Mouse (Mus musculus) MEL (cell line): ENCODE measurements around the gene Gadd45a.

ENCODE experiments used
- CTCF ChIP-seq, 3 experiments: IDR thresholded peaks in 2 of 3; conservative IDR thresholded peaks in 1 of 3; 2 replicates each; pipeline ENCODE4 v1.5.1; 2011 to 2012; ENCODE audit warnings: low read length in 3 of 3, low read depth in 2 of 3, mild to moderate bottlenecking in 2 of 3, improper control_type of control experiment in 1 of 3, inconsistent platforms in 1 of 3, mixed read lengths in 1 of 3, moderate library complexity in 1 of 3; ENCODE audit not compliant: control insufficient read depth in 1 of 3, insufficient read depth in 1 of 3, poor library complexity in 1 of 3, severe bottlenecking in 1 of 3
- GATA1 ChIP-seq: IDR thresholded peaks from 2 replicates; pipeline ENCODE4 v1.6.1; 2011; ENCODE audit warnings: low read depth, low read length, improper control_type of control experiment
- HCFC1 ChIP-seq: IDR thresholded peaks from 2 replicates; pipeline ENCODE4 v1.6.1; 2012; ENCODE audit warnings: low read depth, mild to moderate bottlenecking, inconsistent platforms, low read length, improper control_type of control experiment, moderate library complexity
- MEF2A ChIP-seq: IDR thresholded peaks from 2 replicates; pipeline ENCODE4 v1.6.1; 2014; ENCODE audit warnings: low read depth, mild to moderate bottlenecking, inconsistent platforms, low read length, improper control_type of control experiment; ENCODE audit not compliant: poor library complexity, insufficient replicate concordance, severe bottlenecking; ENCODE audit errors: extremely low read depth
- POLR2A ChIP-seq, 2 experiments: IDR thresholded peaks; 2 replicates each; pipeline ENCODE4 v1.6.1; 2011 to 2012; ENCODE audit warnings: low read length in 2 of 2, mild to moderate bottlenecking in 2 of 2, control low read depth in 1 of 2, improper control_type of control experiment in 1 of 2, low read depth in 1 of 2, moderate library complexity in 1 of 2; ENCODE audit not compliant: control insufficient read depth in 1 of 2, insufficient read depth in 1 of 2, poor library complexity in 1 of 2
- SIN3A ChIP-seq: IDR thresholded peaks from 2 replicates; pipeline ENCODE4 v1.6.1; 2012; ENCODE audit warnings: low read length, improper control_type of control experiment, inconsistent platforms
- TBP ChIP-seq: IDR thresholded peaks from 2 replicates; pipeline ENCODE4 v1.8.0; 2011; ENCODE audit warnings: low read depth, low read length, improper control_type of control experiment
- USF1 ChIP-seq: IDR thresholded peaks from 2 replicates; pipeline ENCODE4 v1.6.1; 2014; ENCODE audit warnings: low read depth, mild to moderate bottlenecking, inconsistent platforms, low read length, improper control_type of control experiment, moderate library complexity
- ZC3H11A ChIP-seq: IDR thresholded peaks from 2 replicates; pipeline ENCODE4 v1.6.1; 2012; ENCODE audit warnings: low read depth, mild to moderate bottlenecking, inconsistent platforms, low read length, improper control_type of control experiment

DNA sequence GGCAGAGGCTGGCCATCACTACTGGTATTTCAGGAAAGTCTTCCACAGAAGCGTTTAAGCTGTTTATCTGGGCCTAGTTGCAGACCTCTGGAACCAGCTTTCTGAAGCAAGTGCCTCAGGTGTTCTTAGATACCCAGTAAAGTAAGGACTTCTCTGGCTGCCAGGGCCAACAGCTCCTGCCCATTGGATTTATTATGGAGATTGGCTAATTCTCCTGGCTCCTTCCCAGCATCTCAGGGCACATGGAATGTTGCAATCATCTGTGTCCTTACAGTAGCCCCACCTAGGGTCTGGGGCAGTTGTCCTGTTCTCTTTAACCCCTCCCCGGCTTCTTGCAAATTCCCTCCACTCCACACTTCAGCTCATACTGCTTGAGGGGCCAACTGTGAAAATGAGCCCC lies 38.6 kb downstream of the Gadd45a start:
- TF ChIP-seq POLR2A (IDR thresholded peaks at IDR 0.05; ENCODE audit: control insufficient read depth in 1 of 2, insufficient read depth in 1 of 2, low read depth in 1 of 2, low read length in 2 of 2, poor library complexity in 1 of 2) (no peak), CTCF (IDR thresholded peaks at IDR 0.05 in 2 of 3, conservative IDR thresholded peaks at IDR 0.05 in 1 of 3; ENCODE audit: control insufficient read depth in 1 of 3, insufficient read depth in 1 of 3, low read depth in 2 of 3, low read length in 3 of 3, poor library complexity in 1 of 3, severe bottlenecking in 1 of 3) (no peak), GATA1 (no peak), SIN3A (no peak), USF1 (no peak), MEF2A (no peak), HCFC1 (no peak), TBP (no peak), ZC3H11A (no peak)
